Mouse (Mus musculus) lung, adult 2 months (tissue): ENCODE measurements around the gene Cramp1l. TPM values are rescaled to one million over a fixed set of nuclear protein-coding genes. Genes with fewer than 3 reads are reported as not detected.
"Not testable (repeated sequence)": the region's sequence is repeated elsewhere in the genome, so short reads cannot be mapped to it uniquely, and the experiment has no call there.

Experiments
- DNase-seq: peaks from one replicate; pipeline ENCODE4 v3.0.0; 2022
- H3K4me1 ChIP-seq: fragments of 200-500 bp; 2 replicates; pipeline ENCODE4 v1.6.1; 2011; ENCODE audit warnings: low read length; ENCODE audit not compliant: control insufficient read depth, insufficient read depth
- H3K4me3 ChIP-seq: fragments of 200-500 bp; replicated peaks from 2 replicates; pipeline ENCODE3; 2011; ENCODE audit warnings: low read depth, mild to moderate bottlenecking, control low read depth, low read length; ENCODE audit errors: extremely low read depth
- CTCF ChIP-seq: fragments of 200-500 bp; IDR thresholded peaks from 2 replicates; pipeline ENCODE4 v1.5.1; 2011; ENCODE audit warnings: mild to moderate bottlenecking, low read length, control low read depth; ENCODE audit not compliant: insufficient read depth
- POLR2A ChIP-seq: fragments of 200-500 bp; IDR thresholded peaks from 2 replicates; pipeline ENCODE4 v1.6.1; 2011; ENCODE audit warnings: low read depth, mild to moderate bottlenecking, control low read depth, low read length, borderline replicate concordance; ENCODE audit errors: extremely low read depth
- WGBS: fragments of 180-500 bp; shearing (Covaris S2); methylation state at CpG from one replicate; pipeline ENCODE4 v1.1.7; 2018; 5-methylcytosine and 5-hydroxymethylcytosine counted together
- polyA plus RNA-seq: library from polyadenylated mRNA; depleted of rRNA; stranded (reverse); fragments of >200 nt; gene quantifications from 2 replicates; pipeline ENCODE4 v1.2.3, GENCODE M21; 2012

The Cramp1l gene
- polyA plus RNA-seq, 1 experiment, result 18.0 TPM

DNA sequence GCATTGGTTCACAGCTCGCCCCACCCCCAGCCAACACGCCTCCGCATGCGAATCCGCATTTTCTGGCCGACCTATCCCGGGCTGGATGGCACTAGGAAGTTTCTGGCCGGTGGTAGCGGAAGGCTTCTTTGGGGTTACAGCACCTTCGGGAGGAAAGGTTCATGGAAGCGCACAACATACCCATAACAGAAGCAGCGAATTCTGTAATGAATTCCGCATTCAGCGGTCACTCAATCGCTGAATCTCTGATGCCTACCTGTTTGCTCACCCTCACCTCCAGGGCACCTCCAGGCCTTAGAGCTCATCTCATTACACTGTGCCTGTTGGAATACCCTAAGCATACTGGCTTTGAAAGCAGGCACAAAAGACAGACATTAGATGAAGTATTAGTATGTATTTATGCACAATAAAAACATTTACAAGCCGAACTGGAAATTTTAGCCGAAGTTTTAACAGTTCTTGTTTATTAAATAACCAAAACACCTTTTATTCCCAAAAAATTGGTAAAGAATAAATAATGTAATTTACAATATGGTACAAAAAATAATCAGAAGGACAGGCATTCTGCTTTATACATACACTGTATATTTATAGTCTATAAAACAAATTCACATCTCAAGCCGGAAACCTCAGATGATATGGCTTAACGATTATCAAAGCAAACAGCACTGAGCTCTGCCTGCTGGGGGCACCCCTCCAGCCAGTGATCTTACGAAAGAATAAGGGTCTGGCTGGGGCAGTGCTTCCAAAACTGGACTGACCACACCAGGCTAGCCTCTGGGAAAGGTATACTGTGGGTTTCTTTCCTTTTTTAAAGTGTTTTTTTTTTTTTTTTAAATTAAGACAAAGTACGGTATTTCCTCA, 54.5 kb downstream of the Cramp1l start:
- DNase-seq, result no peak
- 11% methylated on average over 21 of the region's 21 CpGs for WGBS
- TF ChIP-seq POLR2A (0 out of 2 replicates have a peak, but pooled peaks have one; percentile 11), CTCF (0 out of 2 replicates have a peak, but pooled peaks have one; percentile 14)
- Histone ChIP-seq H3K4me3 (peak overlapping the region; percentile 83), H3K4me1 (peaks cover 4% of the 10 kb centered on the region; the same call in 1 of the 2 replicates)

DNA sequence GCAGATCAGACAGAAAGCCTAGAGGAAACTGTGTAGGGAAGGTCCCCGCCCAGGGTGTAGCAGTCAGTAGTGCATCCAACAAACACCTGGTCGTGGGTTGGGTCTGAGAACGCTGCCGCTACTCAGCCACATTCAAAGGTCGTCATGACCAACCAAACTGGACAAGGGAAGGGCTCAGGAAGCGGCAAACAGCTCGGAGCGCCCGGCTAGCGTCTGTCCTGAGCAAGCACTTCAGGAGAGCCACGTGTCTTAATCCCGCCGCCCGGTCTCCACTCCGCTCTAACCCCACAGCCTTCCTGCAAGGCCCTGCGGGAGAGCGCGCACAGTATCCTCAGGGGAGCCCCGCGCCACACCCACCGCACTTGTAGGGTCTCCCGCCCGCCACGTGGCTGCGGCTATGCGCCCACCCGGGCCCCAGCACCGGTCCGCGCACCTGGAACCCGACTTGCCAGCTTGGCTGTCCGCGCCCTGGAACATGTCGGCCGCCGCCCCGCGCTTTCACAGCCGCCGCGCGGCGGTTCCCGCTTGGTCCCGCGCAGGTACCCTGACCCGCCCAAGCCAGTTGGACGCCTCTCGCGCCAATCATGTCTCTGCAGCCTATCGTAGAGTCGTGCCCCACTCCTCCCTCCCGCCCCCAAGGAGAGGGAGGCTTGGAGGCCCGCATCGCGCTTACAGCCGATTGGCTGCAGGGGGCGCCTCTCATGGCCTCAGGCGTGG, 55.3 kb downstream of the Cramp1l start, which contains the start of gene Jpt2:
Jpt2 (minus strand) TSS at position 555 of the 717 bp plus-strand sequence.
- WGBS, result under 1% methylated on average over 59 of the region's 59 CpGs

DNA sequence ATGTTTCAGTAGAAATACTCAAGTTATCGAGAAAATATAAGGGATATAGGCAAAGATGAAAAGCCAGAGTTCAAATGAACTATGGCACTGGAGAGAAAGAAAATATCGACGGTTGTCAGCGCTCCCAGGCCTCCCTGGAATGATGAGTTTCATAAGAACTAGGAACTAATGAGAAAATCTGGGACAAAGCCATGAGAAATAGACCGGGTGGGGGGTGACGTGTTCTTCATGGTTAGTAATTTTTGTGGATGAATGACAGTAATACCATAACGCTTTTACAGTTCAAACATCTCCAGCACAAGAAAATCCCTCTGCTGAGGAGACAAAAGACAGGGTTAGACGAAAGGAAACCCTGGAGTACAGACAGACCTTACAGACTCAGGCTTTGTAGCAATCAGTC, 56.2 kb downstream of the Cramp1l start:
- TF ChIP-seq POLR2A (no peak), CTCF (no peak)
- WGBS, result 40% methylated on average over 8 of the region's 8 CpGs
- no peak for DNase-seq
- peaks cover 4% of the 10 kb centered on the region; the same call in 1 of the 2 replicates for H3K4me1 ChIP-seq
- peak overlapping the region; percentile 83 for H3K4me3 ChIP-seq

More for the DNA sequence above, 55.3 kb downstream of the Cramp1l start, which contains the start of gene Jpt2:
- peak within 1 kb of the TSS; percentile 83 for H3K4me3 ChIP-seq
- peak; percentile 95 for DNase-seq
- H3K4me1 ChIP-seq, result peaks cover 4% of the 10 kb centered on the region; the same call in 1 of the 2 replicates
- TF ChIP-seq CTCF (no peak), POLR2A (no peak)

DNA sequence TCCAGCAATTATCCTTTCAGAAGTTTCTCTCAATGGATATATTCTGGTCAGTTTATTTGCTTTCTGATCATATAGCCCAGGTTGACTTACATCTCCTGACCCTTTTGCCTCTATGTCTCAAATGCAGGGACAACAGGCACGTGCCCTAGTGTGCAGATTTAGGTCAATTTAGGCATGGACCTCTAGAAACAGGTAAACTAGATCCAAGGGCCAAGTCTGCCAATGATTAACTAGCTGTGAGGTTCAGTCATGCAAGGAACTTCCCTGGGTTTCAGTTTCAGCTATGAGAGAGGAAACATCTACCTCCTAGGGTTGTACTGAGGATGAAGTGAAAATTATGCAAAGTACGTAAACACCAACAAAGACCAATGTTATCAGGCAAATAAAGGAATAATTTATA, 62.3 kb downstream of the Cramp1l start:
- 75% methylated on average over 2 of the region's 2 CpGs for WGBS
- H3K4me1 ChIP-seq, result peaks cover 5% of the 10 kb centered on the region; the same call in 1 of the 2 replicates
- no peak overlapping the region for H3K4me3 ChIP-seq
- TF ChIP-seq POLR2A, result no peak
- no peak for TF ChIP-seq CTCF
- no peak for DNase-seq

DNA sequence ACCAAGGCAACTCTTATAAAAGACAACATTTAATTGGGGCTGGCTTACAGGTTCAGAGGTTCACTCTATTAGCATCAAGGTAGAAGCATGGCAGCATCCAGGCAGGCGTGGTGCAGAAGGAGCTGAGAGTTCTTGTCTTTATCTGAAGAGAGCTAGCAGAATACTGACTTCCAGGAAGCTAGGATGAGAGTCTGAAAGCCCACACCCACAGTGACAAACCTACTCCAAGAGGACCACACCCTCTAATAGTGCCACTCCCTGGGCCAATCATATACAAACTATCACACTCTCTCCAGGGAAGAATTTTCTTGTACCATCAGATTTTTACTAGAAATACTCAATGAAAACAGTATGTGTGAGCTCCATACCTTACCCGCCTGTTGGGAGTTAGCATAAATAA, 64.9 kb downstream of the Cramp1l start:
- peaks cover 5% of the 10 kb centered on the region; the same call in 1 of the 2 replicates for H3K4me1 ChIP-seq
- TF ChIP-seq POLR2A (no peak), CTCF (no peak)
- no peak overlapping the region for H3K4me3 ChIP-seq
- WGBS, result 90% methylated on average over 2 of the region's 2 CpGs
- no peak for DNase-seq

DNA sequence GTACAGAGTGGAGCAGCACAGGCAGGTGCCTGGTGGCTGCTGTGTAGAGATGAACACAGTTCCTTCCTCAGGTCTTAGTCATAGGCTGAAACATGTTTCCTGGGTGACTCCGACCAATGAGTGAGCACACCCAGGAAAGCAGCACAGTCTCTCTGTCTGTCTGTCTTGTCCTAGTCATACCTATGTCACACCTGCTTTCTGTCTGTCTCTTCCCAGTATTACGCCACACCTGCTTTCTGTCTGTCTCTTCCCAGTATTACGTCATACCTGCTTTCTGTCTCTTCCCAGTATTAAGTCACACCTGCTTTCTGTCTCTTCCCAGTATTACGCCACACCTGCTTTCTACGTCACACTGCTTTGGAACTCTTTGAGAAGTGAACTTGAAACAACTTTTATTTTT, 67.4 kb downstream of the Cramp1l start:
- 93% methylated on average over 5 of the region's 5 CpGs for WGBS
- Histone ChIP-seq H3K4me3 (no peak overlapping the region), H3K4me1 (peaks cover 3% of the 10 kb centered on the region; the same call in 1 of the 2 replicates)
- DNase-seq, result no peak
- TF ChIP-seq POLR2A (no peak), CTCF (no peak)

DNA sequence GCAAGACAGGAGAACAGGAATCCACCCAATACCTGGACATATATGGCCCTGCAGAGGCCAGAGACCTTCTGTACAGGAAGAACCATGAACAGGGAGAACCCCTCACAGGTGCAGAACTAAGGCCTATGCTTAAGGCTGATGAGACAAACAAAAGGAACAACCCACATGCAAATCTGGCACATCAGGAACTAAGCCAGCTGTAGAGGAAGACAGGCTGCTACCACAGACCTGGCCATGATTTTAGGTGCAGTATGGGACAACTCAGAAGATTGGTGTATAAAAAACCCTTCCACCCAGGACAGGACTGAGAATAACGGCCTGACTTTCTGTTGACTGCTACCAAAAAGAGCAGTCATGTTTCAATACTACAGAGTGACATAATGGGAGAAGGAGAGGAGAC, 72.0 kb downstream of the Cramp1l start:
- 82% methylated on average over 1 of the region's 1 CpGs for WGBS
- DNase-seq, H3K4me3 ChIP-seq, H3K4me1 ChIP-seq: not testable (repeated sequence)

DNA sequence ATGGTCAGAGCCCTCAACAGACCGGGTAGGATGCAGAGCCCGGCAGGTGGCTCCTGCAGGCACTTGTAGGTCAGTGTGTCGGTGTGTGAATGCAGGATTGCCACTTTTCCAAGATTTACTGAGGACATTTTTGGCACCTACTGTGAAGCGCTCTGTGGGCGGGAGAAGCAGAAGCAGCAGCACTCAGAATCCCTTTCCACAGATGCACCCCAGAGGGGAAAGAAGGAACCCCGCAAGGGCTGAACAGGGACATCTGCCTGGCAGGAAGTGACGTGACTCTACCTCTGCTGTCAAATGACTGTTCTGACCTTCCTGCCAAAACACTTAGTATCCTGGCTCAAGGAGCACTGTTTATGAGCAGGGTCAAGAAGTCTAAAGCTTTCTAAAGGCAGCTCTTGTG, 72.6 kb downstream of the Cramp1l start:
- WGBS, result 87% methylated on average over 7 of the region's 7 CpGs
- DNase-seq, result no peak
- H3K4me1 ChIP-seq, result no peaks in the 10 kb centered on the region
- no peak for TF ChIP-seq POLR2A
- TF ChIP-seq CTCF, result no peak
- no peak overlapping the region for H3K4me3 ChIP-seq

DNA sequence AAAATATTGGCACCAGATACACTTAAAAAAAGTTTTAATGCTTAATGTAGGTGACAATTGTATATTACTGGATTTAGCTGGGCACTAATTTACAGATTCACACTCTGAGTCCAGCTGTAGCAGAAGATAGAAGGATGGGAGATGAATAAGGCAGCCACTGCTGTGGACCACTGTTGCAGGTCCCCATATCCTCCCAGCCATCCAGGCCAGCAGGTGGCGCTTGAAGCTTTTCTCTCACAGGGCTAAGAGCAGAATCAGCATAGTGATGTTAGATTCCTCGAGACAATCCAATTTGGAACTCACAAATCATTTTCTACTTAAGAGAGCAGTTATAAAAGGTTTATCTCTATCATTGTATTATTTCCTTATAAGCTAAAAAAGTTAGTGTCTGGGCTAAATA, 73.1 kb downstream of the Cramp1l start:
- H3K4me1 ChIP-seq, H3K4me3 ChIP-seq: not testable (repeated sequence)
- WGBS, result 5% methylated on average over 2 of the region's 2 CpGs
- DNase-seq, result peak; percentile 20
- peak; percentile 47 for TF ChIP-seq CTCF

DNA sequence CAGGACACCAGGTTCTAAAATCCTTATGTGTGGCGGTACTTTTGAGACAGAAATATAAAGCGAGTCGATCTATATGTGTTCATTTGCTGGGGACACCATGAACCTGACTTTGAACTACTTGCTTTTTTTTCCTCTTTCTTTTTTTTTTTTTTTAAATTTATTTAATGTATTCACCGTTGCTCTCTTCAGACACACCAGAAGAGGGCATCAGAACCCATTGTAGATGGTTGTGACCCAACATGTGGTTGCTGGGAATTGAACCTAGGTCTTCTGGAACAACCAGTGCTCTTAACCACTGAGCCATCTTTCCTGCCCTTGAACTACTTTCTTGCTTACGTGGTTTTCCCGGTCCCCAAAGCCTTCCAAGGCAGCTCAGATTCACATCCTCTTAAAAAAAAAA, 78.3 kb downstream of the Cramp1l start:
- TF ChIP-seq CTCF, result no peak; the same call in 1 of the 2 replicates
- TF ChIP-seq POLR2A, result no peak
- Histone ChIP-seq H3K4me3 (peak overlapping the region; percentile 88), H3K4me1 (peaks cover 10% of the 10 kb centered on the region; the same call in 1 of the 2 replicates)
- DNase-seq, result no peak
- 41% methylated on average over 6 of the region's 6 CpGs for WGBS
